ENCODE assay signal across 8 mouse cellular contexts in the genomic region with DNA sequence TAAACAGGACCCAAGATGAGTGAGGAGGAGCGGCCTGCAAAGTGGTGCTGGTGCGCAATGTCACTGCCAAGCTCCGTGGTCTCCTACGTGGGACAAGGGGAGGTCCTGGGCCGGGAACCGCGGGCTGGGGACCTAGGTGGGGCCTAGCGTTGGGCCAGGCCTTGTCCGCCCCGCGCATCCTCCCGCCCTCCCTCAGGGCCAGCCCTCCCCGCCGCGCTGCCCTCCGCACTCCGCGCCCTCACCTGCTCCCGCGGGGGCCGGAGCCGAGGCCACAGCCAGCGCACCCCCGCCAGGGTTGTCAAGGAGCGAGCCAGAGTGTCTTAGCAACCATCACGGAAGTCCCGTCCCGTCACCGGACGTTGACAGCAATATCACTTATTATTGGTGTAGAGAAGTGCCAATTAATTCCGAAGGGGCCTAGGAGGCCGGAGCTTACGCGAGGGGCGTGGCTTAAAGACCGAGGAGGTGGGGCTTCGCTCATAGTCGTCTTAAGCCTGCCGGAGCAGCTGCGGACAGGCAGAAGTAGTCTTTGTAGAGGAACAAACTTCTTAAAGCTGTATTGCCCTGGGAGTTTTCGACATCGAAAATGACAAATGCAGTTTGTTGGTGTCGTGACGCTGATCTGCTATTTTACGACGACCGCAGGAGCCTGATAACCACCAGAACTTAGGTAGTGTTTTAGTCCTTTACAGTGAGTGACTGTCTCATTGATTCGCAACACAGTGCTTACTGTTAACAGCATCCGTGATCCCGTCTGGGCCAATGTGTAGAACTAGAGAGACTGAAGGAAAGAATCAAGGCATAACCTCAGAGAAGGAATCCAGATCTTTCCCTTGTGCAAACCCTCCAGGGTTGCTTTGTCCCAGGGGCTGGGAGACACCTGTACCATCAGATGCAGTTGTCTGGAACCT. TPM values are rescaled to one million over a fixed set of nuclear protein-coding genes. Genes with fewer than 3 reads are reported as not detected.
DNase-seq lines count a peak whose midpoint lies in the region; ATAC-seq and TF ChIP-seq lines count a peak whose summit lies in the region.

No protein-coding gene starts in this region.

- TF ChIP-seq CTCF in CH12.LX (conservative IDR thresholded peaks at IDR 0.05 in 1 of 2, IDR thresholded peaks at IDR 0.05 in 1 of 2; ENCODE audit: low read depth in 2 of 2, low read length in 2 of 2) = no peak

- in situ Hi-C loops in CH12.LX (cut with MboI; ENCODE audit: low pct_ligation_motif_present, low pct_unique_long_range_greater_than_20kb, low sequenced_read_pairs) = loop anchor here (5.0 kb wide), 1 partner anchor 53 kb away; no protein-coding TSS in a partner anchor

- H3K79me2 ChIP-seq in CH12.LX (replicated peaks; ENCODE audit: control insufficient read depth, extremely low read depth, insufficient read depth, poor library complexity, severe bottlenecking) = no peaks in the 10 kb centered on the region

- H3K27me3 ChIP-seq in CH12.LX (replicated peaks) = peaks cover 20% of the 10 kb centered on the region
- no peaks in the 10 kb centered on the region for H3K27me3 ChIP-seq in forebrain, embryonic 11.5 days (ENCODE audit: control insufficient read depth, insufficient read depth, low read length)
- no peaks in the 10 kb centered on the region for H3K27me3 ChIP-seq in heart, embryonic 16.5 days (ENCODE audit: control insufficient read depth, insufficient read depth, low read length)
- 0 out of 2 replicates have a peak, but pooled peaks cover 10% of the 10 kb centered on the region for H3K27me3 ChIP-seq in liver, embryonic 15.5 days
- H3K27me3 ChIP-seq in neural tube, embryonic 12.5 days (replicated peaks) = no peaks in the 10 kb centered on the region

- ATAC-seq in forebrain, embryonic 11.5 days (replicated peaks; ENCODE audit: low FRiP score) = peak; percentile 98
- peak; percentile 98 for ATAC-seq in heart, embryonic 16.5 days (replicated peaks; ENCODE audit: extremely low read depth, insufficient read depth, low FRiP score)
- peak; percentile 100 for ATAC-seq in liver, embryonic 15.5 days (ENCODE audit: insufficient read depth)
- ATAC-seq in neural tube, embryonic 12.5 days (ENCODE audit: low FRiP score, low read depth) = peak; percentile 96

- dilution Hi-C loops in CH12.LX (cut with MboI; ENCODE audit: extremely low pct_ligation_motif_present, extremely low pct_unique_long_range_greater_than_20kb, low sequenced_read_pairs) = no loop called here

- under 1% methylated on average over 50 of the region's 50 CpGs for WGBS in forebrain, embryonic 11.5 days
- under 1% methylated on average over 50 of the region's 50 CpGs for WGBS in heart, embryonic 16.5 days
- WGBS in liver, embryonic 15.5 days (ENCODE audit: insufficient replicate concordance) = 1% methylated on average over 50 of the region's 50 CpGs
- WGBS in neural tube, embryonic 12.5 days = under 1% methylated on average over 50 of the region's 50 CpGs

- H3K4me3 ChIP-seq in CH12.LX (replicated peaks in 1 of 3; ENCODE audit: low read depth in 2 of 3, low read length in 2 of 3, poor library complexity in 1 of 3) = peak overlapping the region; percentile 82 to 94 (median 86)
- H3K4me3 ChIP-seq in forebrain, embryonic 11.5 days (ENCODE audit: low read depth, low read length) = peak overlapping the region; percentile 63
- H3K4me3 ChIP-seq in heart, embryonic 16.5 days (ENCODE audit: low read length) = peak overlapping the region; percentile 87
- H3K4me3 ChIP-seq in liver, embryonic 15.5 days (replicated peaks) = peak overlapping the region; percentile 82
- peak overlapping the region; percentile 66 for H3K4me3 ChIP-seq in neural tube, embryonic 12.5 days

- peaks cover 0 to 7% of the 10 kb centered on the region in 2 experiments for H3K36me3 ChIP-seq in CH12.LX (replicated peaks in 1 of 2; ENCODE audit: control insufficient read depth in 1 of 2, insufficient read depth in 1 of 2, low read length in 1 of 2)
- no peaks in the 10 kb centered on the region for H3K36me3 ChIP-seq in forebrain, embryonic 11.5 days (ENCODE audit: control insufficient read depth, insufficient read depth, low read length)
- H3K36me3 ChIP-seq in heart, embryonic 16.5 days (ENCODE audit: control insufficient read depth, insufficient read depth) = no peaks in the 10 kb centered on the region
- H3K36me3 ChIP-seq in liver, embryonic 15.5 days (replicated peaks) = no peaks in the 10 kb centered on the region
- no peaks in the 10 kb centered on the region for H3K36me3 ChIP-seq in neural tube, embryonic 12.5 days

- H3K4me1 ChIP-seq in CH12.LX (ENCODE audit: control insufficient read depth in 1 of 2, insufficient read depth in 2 of 2) = peaks cover 6 to 17% of the 10 kb centered on the region in 2 experiments; a peak in 3 of 4 replicates
- peaks cover 5% of the 10 kb centered on the region; the same call in 1 of the 2 replicates for H3K4me1 ChIP-seq in forebrain, embryonic 11.5 days (replicated peaks; ENCODE audit: control insufficient read depth, insufficient read depth, low read length)
- H3K4me1 ChIP-seq in heart, embryonic 16.5 days (ENCODE audit: control insufficient read depth, insufficient read depth, low read length) = peaks cover 28% of the 10 kb centered on the region
- H3K4me1 ChIP-seq in liver, embryonic 15.5 days (replicated peaks) = peaks cover 23% of the 10 kb centered on the region
- peaks cover 27% of the 10 kb centered on the region for H3K4me1 ChIP-seq in neural tube, embryonic 12.5 days

- peak overlapping the region; percentile 91 for H3K4me2 ChIP-seq in CH12.LX (ENCODE audit: insufficient read depth, low read depth, poor library complexity, severe bottlenecking)
- H3K4me2 ChIP-seq in forebrain, embryonic 11.5 days (ENCODE audit: low read depth, low read length, severe bottlenecking) = peak overlapping the region; percentile 74
- peak overlapping the region; percentile 94 for H3K4me2 ChIP-seq in heart, embryonic 16.5 days (ENCODE audit: low read depth, low read length)
- H3K4me2 ChIP-seq in liver, embryonic 15.5 days = peak overlapping the region; percentile 94
- H3K4me2 ChIP-seq in neural tube, embryonic 12.5 days (replicated peaks) = peak overlapping the region; percentile 79

- H3K27ac ChIP-seq in CH12.LX (ENCODE audit: insufficient read depth, low read depth) = 0 out of 2 replicates have a peak overlapping the region, but pooled peaks have one; percentile 5
- H3K27ac ChIP-seq in forebrain, embryonic 11.5 days (ENCODE audit: low read depth, low read length) = peak overlapping the region; percentile 28; the same call in 1 of the 2 replicates
- H3K27ac ChIP-seq in heart, embryonic 16.5 days (ENCODE audit: low read length) = peak overlapping the region; percentile 46
- H3K27ac ChIP-seq in liver, embryonic 15.5 days (replicated peaks) = peak overlapping the region; percentile 51
- H3K27ac ChIP-seq in neural tube, embryonic 12.5 days = 0 out of 2 replicates have a peak overlapping the region, but pooled peaks have one; percentile 12

- H3K9ac ChIP-seq in CH12.LX (ENCODE audit: insufficient read depth, low read depth) = peak overlapping the region; percentile 78
- H3K9ac ChIP-seq in forebrain, embryonic 11.5 days (ENCODE audit: low read length) = peak overlapping the region; percentile 68
- H3K9ac ChIP-seq in heart, embryonic 16.5 days (ENCODE audit: low read length) = peak overlapping the region; percentile 84
- H3K9ac ChIP-seq in liver, embryonic 15.5 days = peak overlapping the region; percentile 69
- peak overlapping the region; percentile 63 for H3K9ac ChIP-seq in neural tube, embryonic 12.5 days

- TF ChIP-seq POLR2A in CH12.LX (IDR thresholded peaks at IDR 0.05; ENCODE audit: low read depth, low read length) = peak; percentile 70

- no peak for TF ChIP-seq RAD21 in CH12.LX (IDR thresholded peaks at IDR 0.05; ENCODE audit: low read depth, low read length)

- peak; percentile 98 for DNase-seq in CH12.LX (ENCODE audit: extremely low read depth)
- DNase-seq in c-Kit-positive CD71-positive TER-119-negative erythroid progenitor cells, embryonic 14.5 days (ENCODE audit: low read depth) = peak; percentile 95
- DNase-seq in forebrain, embryonic 11.5 days (ENCODE audit: low spot score) = peak; percentile 93
- DNase-seq in kidney, postnatal 36 days = peak; percentile 98 to 99
- DNase-seq in telencephalon, adult 2 months (ENCODE audit: low read depth, low spot score) = peak; percentile 99

- H3K9me3 ChIP-seq in CH12.LX (replicated peaks; ENCODE audit: low read length) = peaks cover 5% of the 10 kb centered on the region
- H3K9me3 ChIP-seq in forebrain, embryonic 11.5 days (ENCODE audit: control insufficient read depth, low read length) = no peaks in the 10 kb centered on the region
- H3K9me3 ChIP-seq in heart, embryonic 16.5 days (replicated peaks; ENCODE audit: control insufficient read depth, low read length) = no peaks in the 10 kb centered on the region
- no peaks in the 10 kb centered on the region for H3K9me3 ChIP-seq in liver, embryonic 15.5 days (replicated peaks)
- H3K9me3 ChIP-seq in neural tube, embryonic 12.5 days = no peaks in the 10 kb centered on the region

- TF ChIP-seq EP300 in CH12.LX (IDR thresholded peaks at IDR 0.05; ENCODE audit: low read length) = no peak

RNA-seq across cellular contexts. Expression of a gene that starts 3.3 kb away (rescaled TPM):
- total RNA-seq in CH12.LX (2012; rRNA removed) (16.5 and 20.9 TPM in 2 replicates), CH12.LX (2014; rRNA removed) (11.3 and 11.7 TPM in 2 replicates)
- 17.8 and 18.5 TPM in 2 replicates for polyA plus RNA-seq in CH12.LX (2012; ENCODE audit: insufficient read length, low read depth)
- 63.9 and 76.7 TPM in 2 replicates for polyA plus RNA-seq in forebrain, embryonic 11.5 days (2014; fragmentation: Nextera tagmentation; extraction: Ambion mirVana)
- 43.5 and 45.3 TPM in 2 replicates for polyA plus RNA-seq in heart, embryonic 16.5 days (2015; fragmentation: Nextera tagmentation; extraction: Ambion mirVana)
- polyA plus RNA-seq in liver, embryonic 15.5 days (2015; fragmentation: Nextera tagmentation; extraction: Ambion mirVana) = 7.7 and 9.0 TPM in 2 replicates
- polyA plus RNA-seq in neural tube, embryonic 12.5 days (2016; fragmentation: Nextera tagmentation; extraction: Ambion mirVana) = 73.1 and 79.2 TPM in 2 replicates

RNA-seq across cellular contexts. Expression of a gene that starts 30.2 kb away (rescaled TPM):
- total RNA-seq in CH12.LX (2012; rRNA removed) (0.92 and 2.1 TPM in 2 replicates), CH12.LX (2014; rRNA removed) (0.09 TPM in 1 of 2 replicates, not detected in the other)
- 0.14 and 0.16 TPM in 2 replicates for polyA plus RNA-seq in CH12.LX (2012; ENCODE audit: insufficient read length, low read depth)
- polyA plus RNA-seq in forebrain, embryonic 11.5 days (2014; fragmentation: Nextera tagmentation; extraction: Ambion mirVana) = 1.4 and 2.1 TPM in 2 replicates
- 2.2 and 2.8 TPM in 2 replicates for polyA plus RNA-seq in heart, embryonic 16.5 days (2015; fragmentation: Nextera tagmentation; extraction: Ambion mirVana)
- polyA plus RNA-seq in liver, embryonic 15.5 days (2015; fragmentation: Nextera tagmentation; extraction: Ambion mirVana) = 0.08 and 0.17 TPM in 2 replicates
- polyA plus RNA-seq in neural tube, embryonic 12.5 days (2016; fragmentation: Nextera tagmentation; extraction: Ambion mirVana) = 13.2 and 13.6 TPM in 2 replicates

RNA-seq across cellular contexts. Expression of a gene that starts 32.0 kb away (rescaled TPM):
- total RNA-seq in CH12.LX (2012; rRNA removed) (20.1 and 26.5 TPM in 2 replicates), CH12.LX (2014; rRNA removed) (18.6 and 20.8 TPM in 2 replicates)
- 19.7 and 22.3 TPM in 2 replicates for polyA plus RNA-seq in CH12.LX (2012; ENCODE audit: insufficient read length, low read depth)
- polyA plus RNA-seq in forebrain, embryonic 11.5 days (2014; fragmentation: Nextera tagmentation; extraction: Ambion mirVana) = 4.3 and 5.9 TPM in 2 replicates
- polyA plus RNA-seq in heart, embryonic 16.5 days (2015; fragmentation: Nextera tagmentation; extraction: Ambion mirVana) = 6.2 and 7.9 TPM in 2 replicates
- 2.1 and 2.6 TPM in 2 replicates for polyA plus RNA-seq in liver, embryonic 15.5 days (2015; fragmentation: Nextera tagmentation; extraction: Ambion mirVana)
- polyA plus RNA-seq in neural tube, embryonic 12.5 days (2016; fragmentation: Nextera tagmentation; extraction: Ambion mirVana) = 8.0 and 9.5 TPM in 2 replicates

RNA-seq across cellular contexts. Expression of a gene that starts 59.7 kb away (rescaled TPM):
- total RNA-seq in CH12.LX (2012; rRNA removed) (0.59 and 0.67 TPM in 2 replicates), CH12.LX (2014; rRNA removed) (not detected in 2 replicates)
- polyA plus RNA-seq in CH12.LX (2012; ENCODE audit: insufficient read length, low read depth) = not detected in 2 replicates
- not detected in 2 replicates for polyA plus RNA-seq in forebrain, embryonic 11.5 days (2014; fragmentation: Nextera tagmentation; extraction: Ambion mirVana)
- not detected in 2 replicates for polyA plus RNA-seq in heart, embryonic 16.5 days (2015; fragmentation: Nextera tagmentation; extraction: Ambion mirVana)
- not detected in 2 replicates for polyA plus RNA-seq in liver, embryonic 15.5 days (2015; fragmentation: Nextera tagmentation; extraction: Ambion mirVana)
- 0.31 and 1.0 TPM in 2 replicates for polyA plus RNA-seq in neural tube, embryonic 12.5 days (2016; fragmentation: Nextera tagmentation; extraction: Ambion mirVana)

Comparison
In these comparisons a context has a peak if more than half of its experiments do, and no peak if none do; other contexts are left out.
1. Peak in every context shown above with its lines: DNase-seq, ATAC-seq, H3K4me3 ChIP-seq and H3K27ac ChIP-seq.